Mouse (Mus musculus): ENCODE measurements around the gene Capn1.

DNA sequence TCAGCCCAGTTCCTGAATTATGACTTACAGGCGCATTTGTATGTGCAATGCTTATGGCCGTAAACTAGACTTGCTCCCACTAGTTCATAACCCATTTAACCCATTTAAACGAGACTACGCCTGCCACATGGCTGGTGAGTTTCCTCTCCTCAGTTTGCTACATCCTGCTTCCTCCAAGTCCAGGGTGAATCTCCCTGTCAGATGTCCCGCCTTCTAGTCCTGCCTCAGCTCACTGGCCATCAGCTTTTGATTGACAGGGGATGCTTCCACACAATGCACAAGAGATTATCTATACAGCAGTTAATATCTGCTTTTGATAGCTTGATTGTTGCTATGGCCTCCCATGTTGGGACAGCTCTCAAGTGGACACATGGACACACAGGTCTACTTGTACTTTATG lies 38.6 kb upstream of the Capn1 start:
- no peak for TF ChIP-seq CTCF (IDR thresholded peaks at IDR 0.05; ENCODE audit: low read depth, low read length)
- TF ChIP-seq POLR2A (IDR thresholded peaks at IDR 0.05; ENCODE audit: borderline replicate concordance, low read depth, low read length) = no peak
